Mouse (Mus musculus): Measurements from ENCODE around the gene Dbndd2.

The Dbndd2 gene

DNA sequence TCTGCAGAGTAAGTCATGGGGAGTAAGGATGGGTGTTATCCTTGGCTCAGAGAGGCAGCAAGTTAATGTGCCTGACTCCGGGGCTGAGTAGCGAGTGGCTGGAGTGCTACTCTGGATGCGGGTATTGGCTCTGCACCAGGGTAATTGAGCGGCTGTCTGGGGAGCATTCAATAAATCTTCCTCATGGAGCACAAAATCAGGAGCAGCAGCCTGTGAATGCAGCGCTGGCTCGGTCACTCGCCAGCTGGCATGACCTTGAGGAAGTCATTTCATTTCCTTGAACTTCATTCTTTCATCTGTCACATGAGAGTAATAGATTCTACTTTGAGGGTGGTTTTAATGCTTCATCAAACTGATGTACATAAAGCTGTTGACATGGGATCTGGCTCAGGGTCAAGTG lies 14.6 kb downstream of the Dbndd2 start:
- no peak for DNase-seq (ENCODE audit: low spot score)

DNA sequence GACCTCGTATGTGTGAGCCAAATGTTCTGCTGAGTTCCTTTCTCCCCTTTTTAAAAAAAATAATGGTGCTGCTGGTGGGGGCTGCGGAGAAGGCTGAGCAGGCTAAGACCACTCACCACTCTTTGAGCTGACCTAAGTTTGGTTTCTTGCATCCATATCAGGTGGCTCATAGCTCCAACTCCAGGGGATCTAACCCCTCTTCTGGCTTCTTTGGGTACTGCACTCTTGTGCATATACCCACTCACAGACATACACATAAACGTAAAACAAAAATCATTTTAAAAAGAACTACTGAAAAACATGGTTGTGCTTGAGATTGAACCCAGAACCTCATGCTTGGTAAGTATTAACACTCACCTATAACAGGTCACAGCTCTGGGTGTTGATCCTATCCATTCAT lies 19.0 kb downstream of the Dbndd2 start:
- DNase-seq (ENCODE audit: low spot score): no peak

DNA sequence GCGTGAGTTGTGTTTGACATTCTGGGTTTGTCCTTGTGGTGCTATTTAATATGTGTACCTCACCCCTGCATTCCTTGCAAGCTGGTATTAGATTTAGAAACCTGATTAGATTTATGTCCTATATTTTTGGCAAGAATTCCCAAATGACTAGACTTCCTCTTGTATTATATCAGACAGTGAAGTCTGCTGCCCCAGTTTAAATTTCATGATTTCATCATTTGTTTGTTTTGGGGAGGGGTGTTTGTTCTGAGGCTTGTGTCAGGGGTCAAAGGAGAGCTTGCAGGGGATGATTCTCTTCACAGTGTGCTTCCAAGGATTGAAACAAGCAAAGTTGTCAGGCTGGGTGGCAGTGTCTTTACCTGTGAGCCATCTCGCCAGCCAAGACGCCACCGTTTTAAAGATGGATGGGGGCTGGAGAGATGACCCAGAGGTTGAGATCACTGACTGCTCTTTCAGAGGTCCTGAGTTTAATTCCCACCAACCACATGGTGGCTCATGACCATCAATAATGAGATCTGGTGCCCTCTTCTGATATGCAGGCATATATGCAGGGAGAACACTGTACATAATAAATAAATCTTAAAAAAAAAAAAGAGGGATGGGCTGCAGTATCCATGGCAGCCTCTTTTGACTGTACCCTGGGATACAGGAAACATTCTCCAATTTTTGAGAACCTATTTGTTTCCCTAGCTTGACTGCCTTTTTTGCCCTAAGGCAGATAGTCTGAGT lies 19.9 kb downstream of the Dbndd2 start:
- peak; percentile 63 for DNase-seq (ENCODE audit: low spot score)

DNA sequence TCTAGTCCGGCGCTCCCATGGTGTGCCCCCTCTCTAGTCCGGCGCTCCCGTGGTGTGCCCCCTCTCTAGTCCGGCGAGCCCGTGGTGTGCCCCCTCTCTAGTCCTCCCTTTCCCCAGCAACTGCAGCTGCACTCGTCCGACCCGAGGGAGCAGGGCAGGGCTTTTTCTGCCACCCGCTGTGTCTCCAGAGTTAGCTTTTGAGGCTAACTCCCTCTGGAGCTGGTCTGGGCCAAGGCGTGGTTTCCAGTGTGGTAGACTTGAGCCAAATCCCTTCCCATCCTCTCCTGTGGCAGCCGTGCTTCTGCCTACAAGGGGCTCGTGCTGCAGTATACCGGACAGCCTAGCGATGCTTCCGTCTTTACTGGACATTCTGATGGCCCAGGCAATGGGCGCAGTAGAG lies 21.9 kb downstream of the Dbndd2 start:
- DNase-seq (ENCODE audit: low spot score): no peak

DNA sequence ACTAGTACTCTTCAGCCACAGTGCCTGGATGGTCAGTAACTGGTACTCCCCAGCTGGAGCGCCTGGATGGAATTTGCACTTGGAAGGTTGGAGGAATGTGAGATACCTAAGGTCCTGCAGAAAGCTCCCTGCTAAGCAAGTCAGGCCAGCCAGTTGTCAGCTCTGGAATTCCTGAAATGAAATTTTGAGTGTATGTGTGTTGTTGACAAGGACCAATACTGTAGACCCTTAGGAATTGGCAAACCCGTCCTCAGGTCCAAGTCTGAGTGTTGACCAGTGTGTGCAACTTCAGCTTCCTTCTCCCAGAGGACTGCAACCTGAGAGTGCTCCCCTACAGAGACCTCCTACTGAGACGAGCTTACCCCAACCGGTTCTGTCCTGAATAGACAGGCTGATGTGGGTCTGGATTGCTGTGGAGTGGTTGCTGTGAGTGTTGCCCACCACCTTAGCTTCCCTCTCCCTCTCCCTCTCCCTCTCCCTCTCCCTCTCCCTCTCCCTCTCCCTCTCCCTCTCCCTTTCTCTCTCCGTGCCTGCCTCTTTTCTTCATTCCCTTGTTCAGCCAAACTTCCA lies 24.8 kb downstream of the Dbndd2 start:
- peak; percentile 54 for DNase-seq (ENCODE audit: low spot score)

DNA sequence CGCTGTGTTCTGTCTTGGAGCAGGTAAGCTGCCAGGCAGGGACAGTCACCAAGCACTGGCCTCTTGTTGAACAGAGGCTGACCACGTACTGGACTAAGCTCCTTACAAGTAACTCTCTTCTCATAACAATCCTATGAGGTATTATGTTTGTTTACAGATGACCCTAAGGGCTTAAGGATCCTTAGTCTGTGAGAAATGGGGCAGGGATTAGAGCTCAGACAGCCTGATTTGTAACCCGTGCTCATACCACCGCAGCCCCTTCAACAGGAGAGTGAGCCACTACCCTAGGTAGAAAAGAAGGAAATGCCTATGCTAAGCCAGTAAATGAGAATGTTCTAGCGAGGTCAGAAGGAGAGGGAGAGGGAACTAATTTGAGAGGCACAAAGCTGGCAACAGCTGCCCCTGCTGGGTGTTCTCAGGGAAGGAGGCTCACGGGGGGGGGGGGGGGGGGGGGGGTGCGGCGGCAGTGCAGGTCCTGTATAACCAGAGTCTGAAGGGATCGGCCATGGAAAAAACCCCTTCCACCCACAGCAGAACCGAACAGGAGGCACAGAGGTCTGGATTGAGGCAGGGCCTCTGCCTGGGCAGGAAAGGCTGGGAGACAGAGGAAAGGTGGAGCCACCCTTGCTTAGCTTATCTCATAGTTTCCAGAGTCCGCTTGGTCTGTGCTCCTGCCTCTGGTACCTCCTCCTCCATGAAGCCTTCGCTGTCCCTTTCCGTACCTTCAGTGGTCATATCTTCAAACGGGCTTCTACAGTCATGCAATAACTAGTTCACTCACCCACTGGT lies 26.4 kb downstream of the Dbndd2 start:
- DNase-seq (ENCODE audit: low spot score): no peak

DNA sequence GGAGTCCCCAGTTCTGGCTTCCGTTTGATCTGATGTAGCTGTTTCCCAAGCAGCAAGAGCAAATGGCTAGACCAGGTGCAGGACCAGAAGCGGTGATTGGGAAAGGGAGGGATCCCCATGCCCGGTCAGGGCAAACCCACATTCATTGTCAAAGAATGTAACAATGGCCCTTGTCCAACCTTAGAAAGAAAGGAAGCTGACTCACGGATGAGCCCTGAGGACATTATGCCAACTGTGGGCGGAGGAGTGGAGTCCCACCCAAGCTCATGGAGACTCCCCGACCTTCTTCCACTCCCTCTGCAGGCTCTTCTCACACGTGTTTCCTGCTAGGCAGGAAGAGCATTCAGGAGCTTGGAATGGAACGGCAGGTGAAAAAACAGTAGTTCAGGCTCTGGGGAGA lies 27.5 kb downstream of the Dbndd2 start:
- DNase-seq (ENCODE audit: low spot score): no peak

DNA sequence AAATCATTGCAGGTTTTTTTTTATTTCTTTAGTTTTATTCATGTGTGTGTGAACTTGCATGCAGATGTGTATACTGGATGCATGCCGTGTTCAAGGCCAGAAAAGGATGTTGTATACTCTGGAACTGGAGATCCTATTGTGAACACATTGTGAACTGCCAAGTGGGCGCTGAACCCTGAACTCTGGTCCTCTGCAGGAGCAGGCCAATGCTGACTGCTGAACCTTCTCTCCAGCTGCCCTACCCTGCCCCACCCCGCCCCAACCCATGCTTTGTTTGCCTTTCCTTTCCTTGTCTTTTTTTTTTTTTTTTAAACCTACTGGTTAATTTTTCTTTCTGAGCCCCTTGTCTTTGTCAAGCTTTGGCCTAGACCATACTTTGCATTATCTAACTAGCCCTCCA lies 29.0 kb downstream of the Dbndd2 start:
- peak; percentile 65 for DNase-seq (ENCODE audit: low spot score)

DNA sequence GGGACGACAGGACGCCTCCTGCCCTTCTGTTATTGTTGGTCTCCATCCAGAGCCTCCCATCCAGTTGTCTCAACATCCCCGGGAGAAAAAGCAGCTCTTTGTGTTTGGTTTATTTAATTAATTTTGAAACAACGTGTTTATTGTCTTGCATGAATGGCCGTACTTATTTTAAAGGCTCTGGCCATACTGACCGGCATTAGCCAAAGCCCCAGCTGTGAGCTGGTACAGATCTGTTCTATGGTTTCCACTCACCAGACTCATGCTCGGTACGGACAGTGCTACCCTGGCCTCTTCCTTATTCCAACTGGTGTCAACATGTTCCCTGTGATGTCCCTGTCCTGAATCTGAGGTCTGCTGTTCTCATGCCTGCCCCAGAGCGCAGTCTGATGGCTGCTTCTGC lies 30.0 kb downstream of the Dbndd2 start:
- no peak for DNase-seq (ENCODE audit: low spot score)

DNA sequence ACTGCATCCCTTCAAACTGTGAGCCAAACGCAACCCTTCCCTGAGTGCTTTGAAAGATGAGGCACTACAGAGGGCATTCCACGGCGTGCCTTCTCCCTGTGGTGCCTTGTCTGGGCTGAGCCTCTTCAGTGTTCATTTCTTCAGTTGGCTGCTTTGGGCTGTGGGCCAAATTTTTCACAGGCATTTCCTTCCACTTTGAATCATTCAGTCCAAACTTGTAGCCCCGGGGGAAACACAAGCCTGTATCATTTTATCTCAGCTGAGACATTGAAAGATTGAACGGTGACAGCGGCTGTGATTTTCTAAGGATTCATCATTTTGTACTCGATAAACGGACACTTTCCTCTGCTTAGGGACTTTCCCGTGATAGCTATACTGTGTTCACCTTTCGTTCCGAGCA lies 30.7 kb downstream of the Dbndd2 start:
- no peak for DNase-seq (ENCODE audit: low spot score)

DNA sequence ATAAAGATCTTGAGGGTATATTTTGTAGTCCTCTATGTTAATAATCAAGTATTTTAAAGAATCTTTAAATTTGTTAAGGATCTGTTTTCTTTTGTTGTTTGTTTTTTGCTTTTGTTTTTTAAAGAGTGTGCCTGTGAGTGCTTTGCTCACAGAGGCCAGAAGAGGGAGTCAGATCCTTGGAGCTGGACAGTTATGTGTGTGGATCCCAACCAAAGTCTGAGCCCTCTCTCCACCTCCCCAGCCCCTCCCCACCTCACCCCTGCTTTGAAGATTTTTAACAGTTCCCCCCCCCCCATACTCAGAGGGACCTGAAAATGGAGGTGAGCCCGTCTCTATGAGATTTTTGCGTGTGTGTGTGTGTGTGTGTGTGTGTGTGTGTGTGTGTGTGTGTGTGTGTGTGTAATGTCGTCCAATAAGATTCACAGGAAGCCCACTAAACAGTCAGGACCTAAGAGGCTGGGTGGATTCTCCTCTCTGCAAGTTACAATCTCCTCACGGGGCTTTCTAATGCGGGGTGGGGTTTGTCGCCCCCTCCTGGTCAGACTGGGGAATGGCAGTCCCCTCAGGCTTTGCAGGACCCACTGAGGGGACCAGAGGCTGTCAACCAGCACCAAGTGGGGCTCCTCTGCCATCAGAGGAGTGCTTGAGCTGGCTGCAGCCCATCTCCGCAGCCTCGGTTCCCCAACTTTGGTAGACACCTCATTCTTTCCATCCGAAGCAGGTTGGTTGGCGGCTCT lies 31.7 kb downstream of the Dbndd2 start:
- peak; percentile 54 for DNase-seq (ENCODE audit: low spot score)

DNA sequence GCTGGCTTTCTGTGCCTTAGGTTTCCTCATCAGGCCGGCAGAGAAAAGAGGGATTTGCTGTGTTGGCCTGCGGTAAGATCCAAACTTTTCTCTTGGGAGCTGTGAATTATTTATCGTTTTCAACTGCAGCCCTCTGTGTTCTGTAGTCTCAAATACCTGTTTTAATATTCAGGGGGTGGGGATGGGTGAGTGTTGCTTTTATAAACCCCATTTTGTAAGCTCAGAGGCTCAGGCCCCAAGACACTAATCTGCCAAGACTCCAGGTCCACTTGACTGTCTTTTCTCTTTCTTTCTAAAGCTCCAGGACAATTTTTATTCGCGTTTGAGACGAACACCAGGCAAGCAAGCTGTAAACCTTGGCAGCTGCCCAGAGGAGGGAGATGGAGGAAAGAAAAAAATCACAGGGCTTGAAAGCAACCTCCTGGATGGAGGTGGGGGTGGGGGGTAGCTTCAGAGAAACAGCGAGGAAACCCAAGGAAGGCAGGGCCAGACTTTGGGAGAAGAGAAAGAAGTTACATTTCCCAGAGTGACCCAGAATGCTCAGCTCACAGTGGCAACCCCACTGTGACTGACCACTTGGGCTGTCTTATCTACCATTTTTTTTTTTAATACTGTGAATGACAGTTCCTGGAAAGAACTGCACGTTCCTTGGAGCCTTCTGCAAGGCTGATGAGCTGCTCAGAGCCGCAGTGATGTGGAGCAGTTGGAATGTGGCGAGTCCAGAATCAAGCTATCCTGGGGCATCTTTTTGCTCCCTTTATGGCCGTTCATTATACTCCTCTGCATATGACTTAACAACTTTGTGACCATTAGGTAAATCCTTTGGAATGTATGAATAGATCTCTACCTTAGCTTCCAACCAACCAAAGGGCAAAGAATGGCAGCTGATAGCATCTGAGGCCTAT lies 32.6 kb downstream of the Dbndd2 start:
- DNase-seq (ENCODE audit: low spot score): no peak

DNA sequence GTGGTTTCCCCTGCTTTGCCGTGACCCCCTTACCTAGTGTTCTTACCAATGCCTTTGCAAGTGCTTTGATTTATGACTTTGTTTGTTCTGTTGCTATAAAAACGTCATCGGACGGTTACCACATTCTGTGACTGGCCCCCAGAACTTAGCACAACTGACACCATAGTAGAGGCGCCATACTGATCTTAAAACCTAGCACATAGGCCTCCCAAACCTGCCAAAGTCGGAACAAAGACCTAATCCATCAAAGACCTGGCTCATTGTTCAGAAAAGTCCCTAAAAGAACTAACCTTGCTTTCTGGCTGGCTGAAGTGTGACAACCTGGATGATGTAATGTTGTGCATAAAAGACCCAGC lies 33.2 kb downstream of the Dbndd2 start:
- DNase-seq (ENCODE audit: low spot score): no peak

DNA sequence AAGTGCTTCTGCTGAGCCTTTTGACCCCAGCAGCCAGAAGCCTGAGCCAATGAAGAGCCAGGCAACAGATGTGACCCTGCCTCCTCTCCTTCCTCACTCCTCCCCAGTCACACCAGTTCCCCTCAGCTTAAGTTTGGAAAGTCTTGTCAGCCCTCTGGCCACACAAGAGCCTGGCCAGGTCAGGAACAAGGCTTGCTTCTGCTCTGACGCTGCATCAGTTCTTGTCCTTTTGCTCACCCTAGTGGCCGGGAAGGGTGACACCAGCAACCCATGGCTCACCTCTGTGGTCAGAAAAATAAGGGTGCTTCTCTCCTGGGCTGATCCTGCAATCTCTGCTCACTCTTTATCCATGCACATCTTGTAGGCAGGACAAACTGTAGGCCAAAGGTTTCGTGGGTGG lies 34.9 kb downstream of the Dbndd2 start:
- peak; percentile 48 for DNase-seq (ENCODE audit: low spot score)

DNA sequence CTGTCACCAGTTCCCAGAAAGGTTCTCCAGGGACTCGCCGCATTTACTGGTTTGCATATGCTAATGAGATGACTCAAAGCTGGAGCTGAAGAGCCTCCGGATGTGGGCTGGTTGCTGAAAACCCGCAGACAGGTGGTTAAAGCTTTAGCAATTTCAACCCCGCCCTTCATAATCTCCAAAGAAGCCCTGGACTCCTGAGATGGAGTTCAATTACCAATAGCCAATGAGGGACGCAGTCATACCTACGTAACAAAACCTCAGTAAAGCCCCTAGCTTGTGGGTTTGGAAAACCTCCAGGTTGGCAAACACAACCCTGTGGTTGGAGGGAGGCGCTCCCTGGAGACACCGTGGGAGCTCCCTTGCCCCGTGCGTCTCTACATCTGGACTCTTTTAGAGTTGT lies 35.9 kb downstream of the Dbndd2 start:
- DNase-seq (ENCODE audit: low spot score): no peak

DNA sequence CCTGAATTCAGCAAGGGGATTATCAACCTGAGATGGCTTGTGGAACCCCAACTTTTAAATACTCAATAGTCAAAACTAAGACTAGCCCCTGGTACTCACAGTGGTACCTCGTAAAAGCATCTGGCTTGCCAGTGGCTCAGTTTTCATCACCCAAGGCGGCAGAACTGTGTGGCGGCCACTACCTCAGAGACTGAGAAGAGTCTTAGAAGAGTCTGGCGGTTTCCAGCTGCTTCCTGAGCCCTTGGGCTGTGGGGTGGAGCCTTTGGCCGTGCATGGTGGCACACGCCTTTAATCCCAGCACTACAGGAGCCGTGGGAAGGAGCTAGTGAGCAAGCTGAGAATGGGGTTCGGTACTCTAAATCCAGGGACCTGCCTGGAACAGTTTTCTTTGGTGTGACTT lies 36.4 kb downstream of the Dbndd2 start:
- no peak for DNase-seq (ENCODE audit: low spot score)

DNA sequence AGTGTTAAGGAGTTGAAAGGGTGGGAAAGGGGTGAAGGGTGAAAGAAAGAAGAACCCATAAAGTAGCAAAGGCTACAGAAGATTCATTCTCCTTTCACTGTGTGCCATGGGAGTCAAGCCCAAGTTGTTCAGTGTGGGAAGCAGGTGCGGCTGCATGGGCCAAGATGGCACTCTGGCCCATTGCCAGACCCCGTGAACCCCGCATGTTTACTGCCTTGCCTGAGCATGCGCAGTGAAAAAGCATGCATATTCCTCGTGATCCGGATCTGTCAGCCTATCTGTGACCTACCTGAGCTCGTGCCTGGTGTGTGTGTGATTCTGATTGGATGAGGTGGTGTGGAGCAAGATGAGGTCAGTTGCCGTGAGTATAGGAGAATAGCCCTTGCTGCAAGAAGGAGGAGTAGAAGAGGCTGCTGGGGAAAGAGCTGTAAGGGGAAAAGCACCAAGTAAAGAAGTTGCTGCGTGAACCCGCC lies 37.4 kb downstream of the Dbndd2 start:
- peak; percentile 22 for DNase-seq (ENCODE audit: low spot score)

DNA sequence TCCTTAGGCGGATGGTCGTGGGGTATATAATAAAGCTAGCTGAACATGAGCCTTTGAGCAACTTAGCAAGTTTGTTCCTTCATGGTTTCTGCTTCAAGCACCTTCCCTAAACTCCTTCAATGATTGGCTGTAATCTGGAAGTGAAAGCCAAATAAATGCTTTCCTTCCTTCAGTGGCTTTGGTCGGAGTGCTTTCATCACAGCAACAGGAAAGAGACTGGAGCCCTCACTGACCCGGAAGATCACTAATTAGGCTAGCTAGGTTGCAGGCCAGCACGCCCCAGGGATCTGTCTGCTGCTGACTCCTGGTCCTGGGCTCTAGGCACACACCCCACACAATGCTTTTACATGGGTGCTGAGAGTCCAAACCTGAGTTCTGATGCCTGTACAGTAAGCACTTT lies 42.7 kb downstream of the Dbndd2 start:
- no peak for DNase-seq (ENCODE audit: low spot score)

DNA sequence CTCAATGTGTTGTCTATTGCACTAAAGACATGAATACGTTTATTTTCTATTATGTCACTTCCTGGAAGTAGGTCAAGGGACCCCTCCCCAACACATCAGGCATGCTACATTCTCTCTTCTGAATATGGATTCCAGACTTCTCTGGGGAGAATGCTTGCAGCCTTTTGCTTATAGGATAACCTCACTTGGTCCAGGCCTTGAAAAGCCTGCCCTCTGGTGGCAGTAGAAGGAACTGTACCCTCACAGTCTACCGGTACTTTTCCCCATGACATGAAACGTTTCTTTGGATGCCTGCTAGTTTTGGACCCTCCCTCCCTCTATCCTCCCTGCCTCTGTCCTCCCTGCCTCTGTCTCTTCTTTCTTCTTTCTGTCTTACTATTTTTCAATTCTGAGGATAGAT lies 45.3 kb downstream of the Dbndd2 start:
- DNase-seq (ENCODE audit: low spot score): peak; percentile 35

DNA sequence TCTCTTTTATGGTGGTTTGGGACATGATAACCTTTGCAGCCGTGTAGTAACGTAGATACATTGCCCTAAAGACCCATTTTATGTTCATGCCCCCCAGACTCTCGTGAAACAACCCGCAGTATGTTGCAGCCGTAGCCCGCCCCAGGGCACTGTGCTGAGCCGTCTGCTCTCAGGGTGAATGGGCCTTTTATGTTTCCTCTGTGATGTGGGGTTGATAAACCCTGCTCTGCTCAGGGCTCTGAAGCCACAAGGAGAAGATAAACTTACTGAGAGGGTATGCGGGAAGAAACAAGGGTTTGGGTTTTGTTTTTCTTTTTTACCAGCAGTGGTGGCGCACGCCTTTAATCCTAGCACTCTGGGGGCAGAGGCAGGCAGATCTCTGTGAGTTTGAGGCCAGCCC lies 48.4 kb downstream of the Dbndd2 start:
- DNase-seq (ENCODE audit: low spot score): no peak

DNA sequence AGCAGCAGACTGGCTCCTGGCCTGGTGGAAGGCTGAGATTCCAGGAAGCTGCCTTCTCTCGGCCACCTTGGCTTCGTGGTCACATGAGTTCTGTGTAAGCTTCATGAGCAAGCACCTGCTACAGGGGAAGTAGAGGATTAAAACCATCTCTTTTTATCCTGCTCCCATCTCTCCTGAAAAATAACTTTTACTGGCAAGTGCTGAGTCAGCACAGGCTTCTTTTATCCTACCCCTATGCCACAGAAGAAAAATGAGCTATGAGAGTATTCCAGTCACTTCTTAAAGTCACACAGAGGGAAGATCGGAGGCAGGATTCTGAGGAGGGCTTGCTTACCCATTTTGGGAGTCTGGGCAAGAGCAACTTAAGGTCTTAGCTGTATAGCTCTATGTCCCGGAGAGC lies 51.1 kb downstream of the Dbndd2 start:
- no peak for DNase-seq (ENCODE audit: low spot score)
